Mouse (Mus musculus) Patski (cell line): Measurements from ENCODE around the gene Gm10436. TPM values are rescaled to one million over a fixed set of nuclear protein-coding genes. Genes with fewer than 3 reads are reported as not detected.
"Not testable (repeated sequence)": the region's sequence is repeated elsewhere in the genome, so short reads cannot be mapped to it uniquely, and the experiment has no call there.

Experiments used
- ATAC-seq: fragments of 100-300 bp; one replicate; pipeline ENCODE4 v1.8.0; 2021
- CTCF ChIA-PET: fragments of 350-600 bp; sonication (Branson Sonifier 250); formaldehyde crosslinking; loops from one replicate; lab custom pipeline; 2022; ENCODE audit warnings: inconsistent platforms; lab: Charles Lee
- POLR2A ChIA-PET: fragments of 350-600 bp; sonication (Branson Sonifier 250); formaldehyde crosslinking; loops from one replicate; lab custom pipeline; 2022; ENCODE audit warnings: antibody characterized with exemption, inconsistent platforms; lab: Charles Lee
- DNase-seq: peaks from one replicate; pipeline ENCODE4 v3.0.0-alpha.2; 2011; ENCODE audit warnings: low read depth, low spot score
- H3K27me3 ChIP-seq: fragments of 371-371 bp; one replicate; pipeline ENCODE4 v1.5.1; 2021
- CTCF ChIP-seq: fragments of 100-300 bp; IDR thresholded peaks from one replicate; pipeline ENCODE4 v1.5.1; 2021
- in situ Hi-C: fragments of 300-500 bp; cut with MboI; formaldehyde crosslinking; loops from 3 replicates; pipeline ENCODE4 v1.11.1; 2018; ENCODE audit warnings: low pct_unique_long_range_greater_than_20kb, mixed read lengths
- polyA plus RNA-seq: library from polyadenylated mRNA; unstranded; gene quantifications from one replicate; pipeline ENCODE4 v1.2.3, GENCODE M21; 2021

Gene Gm10436
- not detected for polyA plus RNA-seq

DNA sequence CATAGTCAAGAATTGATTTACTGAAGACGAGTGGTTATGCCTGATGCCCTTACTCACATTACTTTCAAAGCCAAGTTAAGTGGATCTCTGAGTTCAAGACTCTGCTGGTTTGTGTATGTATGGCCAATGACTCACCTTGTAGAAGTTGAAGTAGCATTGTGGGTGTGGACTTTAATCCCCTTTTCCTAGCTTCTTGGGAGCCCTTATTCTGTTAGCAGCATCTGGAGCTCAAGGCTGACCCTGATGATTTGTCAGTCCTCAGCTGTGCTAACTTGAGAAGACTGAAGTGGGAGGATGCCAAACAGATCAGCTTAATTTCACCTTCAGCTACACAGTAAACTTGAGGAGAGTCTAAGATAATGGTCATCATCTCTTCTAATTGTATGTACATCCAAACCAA, at the start of gene Gm10436:
TSS of gene Gm10436 (minus strand) at position 101 of the 400 bp plus-strand sequence.
- in situ Hi-C loops, CTCF ChIA-PET, POLR2A ChIA-PET, H3K27me3 ChIP-seq, DNase-seq, ATAC-seq: not testable (repeated sequence)

DNA sequence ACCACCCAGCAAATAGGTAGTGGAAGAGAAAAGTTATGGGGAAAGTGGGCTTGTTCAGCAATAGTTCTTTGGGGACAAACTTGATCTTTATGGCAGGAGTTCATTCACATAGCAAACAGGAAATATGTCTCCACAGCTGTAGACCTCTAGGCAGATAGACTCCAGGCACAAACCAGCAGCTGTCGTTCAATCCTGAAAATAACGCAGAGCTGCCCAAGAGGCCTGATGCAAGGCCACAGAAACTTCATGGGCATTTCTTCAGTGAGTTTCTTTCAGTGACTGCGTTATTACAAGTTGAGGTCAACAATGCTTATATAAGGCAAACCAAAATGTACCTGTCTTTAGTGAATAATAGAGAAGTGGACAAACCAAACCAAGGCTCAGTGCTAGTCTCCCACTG, 37.5 kb upstream of the Gm10436 start:
- H3K27me3 ChIP-seq: no peaks in the 10 kb centered on the region
- CTCF ChIA-PET: no interaction called here
- in situ Hi-C loops: no loop called here
- no peak for TF ChIP-seq CTCF
- POLR2A ChIA-PET: no interaction called here
- DNase-seq (no peak), ATAC-seq (no peak)

DNA sequence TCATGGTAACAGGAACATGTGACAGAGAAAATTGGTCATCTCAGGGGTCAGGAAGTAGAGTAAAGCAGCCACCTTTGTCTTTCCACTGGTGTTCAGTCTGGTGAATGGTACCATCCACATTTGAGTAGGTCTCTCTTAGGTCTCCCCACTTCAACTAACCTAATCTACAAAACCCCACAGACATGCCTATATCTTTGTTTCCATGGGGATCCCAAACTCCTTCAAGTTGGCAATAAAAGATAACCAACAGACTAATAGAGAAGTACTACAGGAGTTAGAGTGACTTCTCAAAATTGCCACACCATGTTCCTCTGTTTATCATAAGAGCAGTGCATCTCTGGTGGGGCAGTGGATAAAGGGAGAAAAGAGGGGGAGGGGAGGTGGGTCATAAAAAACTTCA, 36.2 kb upstream of the Gm10436 start:
- POLR2A ChIA-PET, DNase-seq, H3K27me3 ChIP-seq, in situ Hi-C loops, ATAC-seq, CTCF ChIA-PET: not testable (repeated sequence)

DNA sequence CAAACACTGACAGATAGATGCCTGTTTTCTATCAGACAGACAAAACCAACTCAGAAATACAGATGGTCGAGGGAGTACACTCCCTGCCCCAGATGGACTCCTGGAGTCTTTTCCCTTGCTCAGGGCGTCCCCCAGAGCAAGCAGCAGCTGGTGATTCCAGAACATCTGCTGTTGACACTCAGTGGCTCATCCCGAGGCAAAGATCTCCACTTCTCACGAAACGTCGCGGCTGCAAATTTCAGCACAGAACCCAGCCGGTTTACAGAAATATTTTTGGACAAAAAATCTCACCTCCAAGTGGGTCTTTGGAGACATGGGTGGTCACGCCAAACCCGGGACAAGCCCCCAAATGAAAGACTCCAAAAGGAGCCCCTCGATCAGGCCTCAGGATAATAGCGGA, 32.7 kb upstream of the Gm10436 start:
- no peak for TF ChIP-seq CTCF
- in situ Hi-C loops: no loop called here
- DNase-seq (no peak), ATAC-seq (no peak)
- ChIA-PET POLR2A (no interaction called here), CTCF (no interaction called here)
- no peaks in the 10 kb centered on the region for H3K27me3 ChIP-seq

DNA sequence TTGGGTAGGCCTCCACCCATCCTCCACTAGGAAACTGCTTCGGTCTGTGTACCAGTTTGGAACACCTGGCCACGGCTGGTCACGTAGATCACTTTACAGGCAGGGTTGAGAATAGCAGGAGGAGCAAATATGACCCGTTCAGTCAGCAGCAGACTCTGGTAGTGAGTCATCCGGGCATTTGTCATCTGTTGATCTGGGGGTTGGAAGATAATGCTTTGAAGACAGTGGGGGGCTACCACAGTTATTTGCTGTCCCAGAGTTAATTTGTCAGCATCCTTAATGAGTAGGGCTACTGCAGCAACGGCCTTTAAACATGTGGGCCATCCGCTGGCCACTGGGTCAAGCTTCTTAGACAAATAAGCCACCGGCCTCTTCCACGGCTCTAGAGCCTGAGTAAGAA, 29.6 kb upstream of the Gm10436 start:
- ATAC-seq, POLR2A ChIA-PET, H3K27me3 ChIP-seq, in situ Hi-C loops, CTCF ChIA-PET, DNase-seq: not testable (repeated sequence)

DNA sequence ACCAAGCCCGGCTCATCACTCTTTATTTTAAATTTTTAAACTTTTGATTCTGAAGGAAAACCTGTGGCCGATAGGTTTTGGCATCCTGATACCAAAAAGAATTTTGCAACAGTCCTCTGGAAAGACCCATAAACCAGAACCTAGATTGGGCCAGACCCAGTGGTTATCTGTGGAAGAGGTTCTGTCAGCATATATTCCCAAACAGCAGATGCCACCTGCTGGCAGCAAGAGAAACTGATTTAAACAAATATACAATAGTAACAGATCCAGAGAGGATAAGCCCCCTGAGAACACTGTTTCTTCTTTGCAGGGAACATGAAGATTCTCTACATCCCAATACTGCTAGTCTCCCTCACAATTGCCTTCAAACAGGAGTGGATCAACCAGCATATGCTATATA, 20.9 kb upstream of the Gm10436 start:
- no peaks in the 10 kb centered on the region for H3K27me3 ChIP-seq
- no peak for DNase-seq
- CTCF ChIA-PET: no interaction called here
- ATAC-seq: no peak
- POLR2A ChIA-PET: no interaction called here
- TF ChIP-seq CTCF: peak; percentile 32
- in situ Hi-C loops: no loop called here

Other genes with a start within 250 kb of the Gm10436 start
- gene Gm2042, start 228.0 kb downstream of the Gm10436 start, polyA plus RNA-seq: 0.03 TPM
- not detected for gene Gm2075, start 170.3 kb downstream of the Gm10436 start, polyA plus RNA-seq
- not detected for gene Gm6803, start 163.3 kb downstream of the Gm10436 start, polyA plus RNA-seq
- gene Gm2056, start 155.1 kb downstream of the Gm10436 start, polyA plus RNA-seq: not detected
- not detected for gene Gm16368, start 98.4 kb downstream of the Gm10436 start, polyA plus RNA-seq
- gene Gm8332, start 68.0 kb upstream of the Gm10436 start, polyA plus RNA-seq: 14.2 TPM
- 0.63 TPM for gene Gm5662, start 92.4 kb upstream of the Gm10436 start, polyA plus RNA-seq
- gene Gm5039, start 141.9 kb upstream of the Gm10436 start, polyA plus RNA-seq: 0.14 TPM
- gene Adck1, start 178.4 kb upstream of the Gm10436 start, polyA plus RNA-seq: 23.1 TPM